Mouse (Mus musculus) G1E (cell line): ENCODE results near the gene Tbc1d32.

Experiments used
- CTCF ChIP-seq: IDR thresholded peaks from 2 replicates; pipeline ENCODE4 v1.5.1; 2012; ENCODE audit warnings: low read depth, low read length, inconsistent platforms, mixed read lengths
- GATA1 ChIP-seq: IDR thresholded peaks from 2 replicates; pipeline ENCODE4 v1.6.1; 2012; ENCODE audit warnings: borderline replicate concordance, low read length, inconsistent platforms, mixed read lengths
- POLR2AphosphoS5 ChIP-seq: IDR thresholded peaks from 2 replicates; pipeline ENCODE4 v1.6.1; 2012; ENCODE audit warnings: low read depth, low read length, inconsistent platforms; ENCODE audit not compliant: insufficient replicate concordance

DNA sequence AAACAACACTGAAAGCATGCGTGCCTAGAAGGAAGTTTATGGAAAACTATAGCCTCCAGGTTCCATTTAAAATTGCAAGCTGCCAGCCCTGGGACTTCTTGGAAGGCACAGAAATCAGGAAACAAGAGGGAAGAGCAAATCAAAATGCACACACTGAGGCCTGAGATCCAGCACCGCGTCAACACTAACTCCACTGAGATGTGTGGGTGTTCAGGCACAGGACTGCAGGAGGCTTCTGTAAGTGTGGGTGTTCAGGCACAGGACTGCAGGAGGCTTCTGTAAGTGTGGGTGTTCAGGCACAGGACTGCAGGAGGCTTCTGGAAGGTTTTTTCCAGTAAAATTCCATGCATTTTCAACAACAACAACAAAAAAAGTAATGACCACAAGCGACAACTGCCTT, 62.7 kb downstream of the Tbc1d32 start:
- TF ChIP-seq CTCF (no peak), GATA1 (no peak), POLR2AphosphoS5 (no peak)
